Mouse (Mus musculus): Measurements from ENCODE around the gene Gm37240.

GRCm38 (mm10) chr3:85817191-85817590 is 70.1 kb downstream of the Gm37240 start, which contains the start of gene Fam160a1:
- TF ChIP-seq EP300 (optimal IDR thresholded peaks at IDR 0.05): no peak
- TF ChIP-seq CTCF (IDR thresholded peaks at IDR 0.05; ENCODE audit: low read depth): no peak
